Mouse (Mus musculus) stomach, adult 2 months (tissue): ENCODE results near the gene Armcx2. TPM values are rescaled to one million over a fixed set of nuclear protein-coding genes. Genes with fewer than 3 reads are reported as not detected.

Experiments
- polyA plus RNA-seq: library from polyadenylated mRNA; depleted of rRNA; stranded (reverse); fragments of >200 nt; gene quantifications from 2 replicates; pipeline ENCODE4 v1.2.3, GENCODE M21; 2012; rRNA removed

Armcx2 gene
- polyA plus RNA-seq = 5.7 and 6.3 TPM in 2 replicates

DNA sequence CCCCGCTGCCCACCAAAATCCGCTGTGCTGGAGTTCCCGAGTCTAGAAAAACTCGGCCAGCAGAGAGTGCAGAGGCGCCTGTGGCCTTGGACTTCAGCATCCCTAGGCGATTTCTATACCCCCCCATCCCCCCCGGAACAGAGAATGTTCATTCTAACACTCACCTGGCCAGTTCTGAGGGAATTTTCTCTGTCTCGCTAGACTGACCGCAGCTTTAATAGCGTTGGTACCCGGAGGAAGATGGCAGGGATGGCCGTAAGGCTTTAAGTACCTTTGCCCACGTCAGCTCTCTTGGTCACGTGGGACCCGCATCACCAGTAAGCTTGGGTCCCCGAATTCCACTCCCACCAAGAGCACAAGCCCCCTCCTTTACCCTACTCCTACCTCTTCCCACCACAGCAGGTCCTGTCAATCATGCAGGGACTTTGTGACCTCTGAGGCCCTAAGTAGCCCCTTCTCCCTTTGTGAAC, at the start of gene Armcx2:
Gene Armcx2 (minus strand): TSS at position 467 of the 470 bp plus-strand sequence.

GRCm38 (mm10) chrX:134756434-134757292, 52.4 kb downstream of the Armcx2 start, which contains the start of gene Armcx3:
TSS of gene Armcx3 (plus strand) at chrX:134756595.

Other genes with a start within 250 kb of the Armcx2 start
- 0.08 and 0.19 TPM in 2 replicates for gene Btk, start 225.7 kb downstream of the Armcx2 start, polyA plus RNA-seq
- gene Rpl36a, start 223.6 kb downstream of the Armcx2 start, polyA plus RNA-seq = 4.6 and 8.8 TPM in 2 replicates
- 0.45 and 0.51 TPM in 2 replicates for gene Gla, start 208.1 kb downstream of the Armcx2 start, polyA plus RNA-seq
- 0.92 and 1.3 TPM in 2 replicates for gene Hnrnph2, start 208.0 kb downstream of the Armcx2 start, polyA plus RNA-seq
- 0.09 and 0.11 TPM in 2 replicates for gene Armcx4, start 122.7 kb downstream of the Armcx2 start, polyA plus RNA-seq
- gene Armcx1, start 91.3 kb downstream of the Armcx2 start, polyA plus RNA-seq = 0.17 and 0.42 TPM in 2 replicates
- 0.33 and 0.36 TPM in 2 replicates for gene Armcx6, start 57.8 kb downstream of the Armcx2 start, polyA plus RNA-seq
- gene Armcx3, start 52.6 kb downstream of the Armcx2 start, polyA plus RNA-seq = 0.42 and 1.4 TPM in 2 replicates
- gene Nxf2, start 155.5 kb upstream of the Armcx2 start, polyA plus RNA-seq = not detected in 2 replicates
- 0.04 and 0.11 TPM in 2 replicates for gene Zmat1, start 200.0 kb upstream of the Armcx2 start, polyA plus RNA-seq